Comparison of ENCODE assay signal across 21 mouse cellular contexts in genomic region chr4:55325786-55326518, GRCm38 (mm10). TPM values are rescaled to one million over a fixed set of nuclear protein-coding genes. Genes with fewer than 3 reads are reported as not detected.
DNase-seq lines count a peak whose midpoint lies in the region; ATAC-seq and TF ChIP-seq lines count a peak whose summit lies in the region.
"Had no signal": no experiment of that assay in that cellular context is flagged by ENCODE, and none has a peak within 500 bp of the region (broad histone marks: within the 10 kb centered on the region; RNA-seq: fewer than 3 reads in every experiment).

No protein-coding gene starts in this region.

- no peak for TF ChIP-seq EP300 in stomach, postnatal 0 days (optimal IDR thresholded peaks at IDR 0.05)

- no peaks in the 10 kb centered on the region for H3K36me3 ChIP-seq in stomach, postnatal 0 days (ENCODE audit: control insufficient read depth, insufficient read depth, low read length)
- H3K36me3 ChIP-seq: forebrain, embryonic 12.5 days; heart, embryonic 12.5 days; limb, embryonic 15.5 days had no signal

- no peak overlapping the region for H3K4me3 ChIP-seq in stomach, postnatal 0 days (ENCODE audit: low read depth, low read length)
- H3K4me3 ChIP-seq: forebrain, embryonic 12.5 days; heart, embryonic 12.5 days; layer of hippocampus, adult 2 months; limb, embryonic 15.5 days had no signal

- WGBS in stomach, postnatal 0 days, result 32% methylated on average over 4 of the region's 4 CpGs

- H3K27me3 ChIP-seq in stomach, postnatal 0 days (ENCODE audit: control insufficient read depth, insufficient read depth, low read length), result no peaks in the 10 kb centered on the region
- H3K27me3 ChIP-seq: forebrain, embryonic 12.5 days; heart, embryonic 12.5 days; limb, embryonic 15.5 days had no signal

- no peak for TF ChIP-seq CTCF in stomach, postnatal 0 days (IDR thresholded peaks at IDR 0.05; ENCODE audit: low read depth)

- no peaks in the 10 kb centered on the region for H3K9me3 ChIP-seq in stomach, postnatal 0 days (ENCODE audit: control insufficient read depth, low read length)
- H3K9me3 ChIP-seq: forebrain, embryonic 12.5 days; limb, embryonic 15.5 days had no signal

- no peak overlapping the region for H3K4me2 ChIP-seq in stomach, postnatal 0 days (replicated peaks; ENCODE audit: low read depth)
- H3K4me2 ChIP-seq: forebrain, embryonic 12.5 days; heart, embryonic 12.5 days; limb, embryonic 15.5 days had no signal

- H3K9ac ChIP-seq in stomach, postnatal 0 days (ENCODE audit: low read length), result no peak overlapping the region
- H3K9ac ChIP-seq: forebrain, embryonic 12.5 days; heart, embryonic 12.5 days; limb, embryonic 15.5 days had no signal

- H3K4me1 ChIP-seq in stomach, postnatal 0 days (replicated peaks; ENCODE audit: control insufficient read depth, insufficient read depth), result no peaks in the 10 kb centered on the region
- H3K4me1 ChIP-seq: forebrain, embryonic 12.5 days; limb, embryonic 15.5 days had no signal

- ATAC-seq in stomach, postnatal 0 days (ENCODE audit: low FRiP score, low TSS enrichment), result 0 out of 2 replicates have a peak, but pooled peaks have one; percentile 35
- ATAC-seq: hindbrain, postnatal 0 days; midbrain, embryonic 16.5 days had no signal

- peak; percentile 13 to 34 for DNase-seq in adrenal gland, adult (ENCODE audit: inconsistent age in 2 of 2, low spot score in 1 of 2)
- no peak for DNase-seq in adrenal gland, postnatal 4 days (ENCODE audit: low spot score in 2 of 2)
- DNase-seq in lung, postnatal 14 days, result peak; percentile 23
- no peak for DNase-seq in lung, postnatal 10 days
- peak; percentile 24 for DNase-seq in adipocyte (ENCODE audit: low spot score)
- DNase-seq in stomach, postnatal 0 days (ENCODE audit: low spot score), result no peak
- no peak for DNase-seq in embryo, embryonic 9.5 days (ENCODE audit: extremely low spot score)
- DNase-seq in retina, embryonic 14.5 days (ENCODE audit: low spot score), result no peak
- DNase-seq: adrenal gland, postnatal 14 days; cerebellum, adult 9-10 months; gastrocnemius, postnatal 36 days; heart, postnatal 36 days; kidney, adult 11 months; thymus, adult 18-20 months had no signal

- peak overlapping the region; percentile 35; the same call in 1 of the 2 replicates for H3K27ac ChIP-seq in stomach, postnatal 0 days (replicated peaks)
- H3K27ac ChIP-seq: forebrain, embryonic 12.5 days; hindbrain, postnatal 0 days; kidney, postnatal 0 days; layer of hippocampus, adult 2 months; limb, embryonic 15.5 days had no signal

RNA-seq across cellular contexts. Expression of gene Rad23b, which starts 23.9 kb away (rescaled TPM):
- 100 to 1,000 TPM; 130 to 141 TPM for total RNA-seq in adrenal gland, postnatal 4 days (2021)
- polyA plus RNA-seq in stomach, postnatal 0 days (2015; fragmentation: Nextera tagmentation; extraction: Ambion mirVana), result 68.9 and 75.9 TPM in 2 replicates

Comparison
In these comparisons a context has a peak if more than half of its experiments do, and no peak if none do; other contexts are left out.
1. DNase-seq: peak in adrenal gland, adult (2 of 2), lung, postnatal 14 days (single experiment) and adipocyte (single experiment); none in adrenal gland, postnatal 4 days (0 of 2), lung, postnatal 10 days (single experiment), stomach, postnatal 0 days (single experiment), embryo, embryonic 9.5 days (single experiment) and retina, embryonic 14.5 days (single experiment).